Mouse (Mus musculus) Patski (cell line): Measurements from ENCODE around the gene 4632433K11Rik. TPM values are rescaled to one million over a fixed set of nuclear protein-coding genes. Genes with fewer than 3 reads are reported as not detected.

Experiments
- ATAC-seq: fragments of 100-300 bp; one replicate; pipeline ENCODE4 v1.8.0; 2021
- CTCF ChIA-PET: fragments of 350-600 bp; sonication (Branson Sonifier 250); formaldehyde crosslinking; loops from one replicate; lab custom pipeline; 2022; ENCODE audit warnings: inconsistent platforms; lab: Charles Lee
- POLR2A ChIA-PET: fragments of 350-600 bp; sonication (Branson Sonifier 250); formaldehyde crosslinking; loops from one replicate; lab custom pipeline; 2022; ENCODE audit warnings: antibody characterized with exemption, inconsistent platforms; lab: Charles Lee
- DNase-seq: peaks from one replicate; pipeline ENCODE4 v3.0.0-alpha.2; 2011; ENCODE audit warnings: low read depth, low spot score
- H3K27me3 ChIP-seq: fragments of 371-371 bp; one replicate; pipeline ENCODE4 v1.5.1; 2021
- CTCF ChIP-seq: fragments of 100-300 bp; IDR thresholded peaks from one replicate; pipeline ENCODE4 v1.5.1; 2021
- in situ Hi-C: fragments of 300-500 bp; cut with MboI; formaldehyde crosslinking; loops from 3 replicates; pipeline ENCODE4 v1.11.1; 2018; ENCODE audit warnings: low pct_unique_long_range_greater_than_20kb, mixed read lengths
- polyA plus RNA-seq: library from polyadenylated mRNA; unstranded; gene quantifications from one replicate; pipeline ENCODE4 v1.2.3, GENCODE M21; 2021

The 4632433K11Rik gene
- polyA plus RNA-seq, 1 experiment from 2014 or later, result not detected

DNA sequence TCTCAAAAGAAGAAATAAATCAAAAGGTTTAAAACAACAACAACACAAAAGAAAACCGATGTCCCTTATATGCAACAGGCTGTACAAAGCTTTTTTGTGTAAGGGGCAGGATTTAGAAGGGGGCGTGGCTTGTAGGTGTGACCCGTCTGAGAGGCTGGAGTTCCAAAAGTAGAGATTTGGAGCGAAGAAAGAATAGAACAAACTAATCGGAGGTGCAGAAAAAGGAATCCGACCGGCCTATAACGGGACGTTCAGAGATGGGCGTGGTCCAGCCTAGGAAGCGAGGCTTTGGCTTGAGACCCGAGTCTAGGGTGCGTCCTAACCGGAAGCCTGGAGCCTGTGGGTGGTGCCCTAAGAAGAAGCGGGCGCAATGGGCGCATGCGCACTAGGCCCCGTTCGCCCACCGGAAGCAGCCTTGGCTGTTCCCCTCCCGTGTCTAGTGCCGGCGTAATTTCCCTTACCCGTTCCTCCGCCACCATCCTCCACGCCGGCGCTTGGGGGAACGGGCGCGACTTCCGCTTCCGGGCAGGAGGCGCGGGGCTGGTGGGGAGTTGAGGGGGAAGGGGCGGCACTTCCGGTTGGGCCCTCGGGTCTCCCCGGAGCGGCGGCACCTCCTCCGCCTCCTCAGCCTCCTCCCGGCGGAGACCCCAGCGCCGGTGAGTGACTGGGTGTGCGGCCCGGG lies 13.8 kb upstream of the 4632433K11Rik start, which contains the start of the genes Zfp865 and Ccdc106:
Zfp865 (plus strand) TSS at position 377 of the 682 bp plus-strand sequence.
Ccdc106 (plus strand) TSS at position 554 of the 682 bp plus-strand sequence.
- DNase-seq, result peak; percentile 95
- ChIA-PET POLR2A (interaction anchor here (1.3 to 2.0 kb wide), 3 partner anchors 14 to 42 kb away, joined by 3 to 15 read pairs (median 4); partner anchors contain the start of genes 4632433K11Rik, U2af2 and Zfp784), CTCF (no interaction called here)
- peak; percentile 87 for ATAC-seq
- in situ Hi-C loops, result loop anchor here (5.0 kb wide), 1 partner anchor 42 kb away; the partner anchor contains the start of gene U2af2
- no peak for TF ChIP-seq CTCF
- no peaks in the 10 kb centered on the region for H3K27me3 ChIP-seq

DNA sequence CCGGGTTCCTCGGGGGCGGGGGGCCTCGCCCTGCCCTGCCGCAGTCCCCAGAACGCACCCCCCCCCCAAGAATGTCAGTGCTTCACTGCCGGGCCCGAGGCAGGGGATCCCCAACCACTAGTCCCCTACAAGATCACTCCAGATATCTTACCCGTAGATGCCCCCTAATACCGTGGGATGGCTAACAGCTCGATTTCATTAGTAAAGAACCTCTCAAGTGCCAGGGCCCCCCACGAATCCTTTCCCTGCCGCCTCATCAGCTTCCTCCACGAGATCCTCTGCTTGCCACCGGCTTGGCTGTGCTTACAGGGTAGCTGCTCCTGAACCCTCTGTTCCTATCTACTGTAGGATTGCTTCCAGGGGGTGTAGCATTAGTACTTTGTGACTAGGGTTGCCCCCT lies 13.2 kb upstream of the 4632433K11Rik start:
- DNase-seq (no peak), ATAC-seq (peak; percentile 15)
- in situ Hi-C loops, result no loop called here
- no peaks in the 10 kb centered on the region for H3K27me3 ChIP-seq
- ChIA-PET POLR2A (interaction anchor here (1.3 to 2.0 kb wide), 4 partner anchors 14 to 42 kb away, joined by 3 to 15 read pairs (median 4); partner anchors contain the start of genes 4632433K11Rik, U2af2 and Zfp784), CTCF (no interaction called here)
- no peak for TF ChIP-seq CTCF

- no peak for ATAC-seq
- in situ Hi-C loops, result no loop called here
- ChIA-PET CTCF (no interaction called here), POLR2A (interaction anchor here (1.3 to 1.7 kb wide), 3 partner anchors 13 to 24 kb away, joined by 3 to 15 read pairs (median 3); partner anchors contain the start of genes 4632433K11Rik and Zfp784)
- TF ChIP-seq CTCF, result no peak
- DNase-seq, result no peak
- H3K27me3 ChIP-seq, result no peaks in the 10 kb centered on the region
Observed at GRCm38 (mm10) chr7:5021197-5021596, 12.7 kb upstream of the 4632433K11Rik start.

DNA sequence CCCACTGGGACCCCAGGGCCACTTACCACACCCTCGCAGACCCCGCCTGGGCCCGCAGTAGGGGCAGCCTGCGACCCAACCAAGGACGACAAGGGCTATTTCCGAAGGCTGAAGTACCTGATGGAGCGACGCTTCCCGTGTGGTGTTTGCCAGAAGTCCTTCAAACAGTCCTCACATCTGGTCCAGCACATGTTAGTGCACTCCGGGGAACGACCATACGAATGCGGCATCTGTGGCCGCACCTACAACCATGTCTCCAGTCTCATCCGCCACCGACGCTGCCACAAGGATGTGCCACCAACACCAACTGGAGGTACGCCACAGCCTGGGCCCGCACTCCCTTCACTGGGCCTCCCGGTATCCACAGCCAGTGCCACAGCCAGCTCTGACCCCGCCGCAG lies 4.4 kb upstream of the 4632433K11Rik start:
- ChIA-PET POLR2A (no interaction called here), CTCF (no interaction called here)
- H3K27me3 ChIP-seq, result no peaks in the 10 kb centered on the region
- ATAC-seq (no peak), DNase-seq (no peak)
- TF ChIP-seq CTCF, result no peak
- in situ Hi-C loops, result no loop called here

GRCm38 (mm10) chr7:5029946-5030345 lies 4.0 kb upstream of the 4632433K11Rik start:
- POLR2A ChIA-PET, result no interaction called here
- no peaks in the 10 kb centered on the region for H3K27me3 ChIP-seq
- CTCF ChIA-PET, result no interaction called here
- TF ChIP-seq CTCF, result no peak
- no peak for ATAC-seq
- in situ Hi-C loops, result no loop called here
- DNase-seq, result no peak

- DNase-seq (no peak), ATAC-seq (no peak)
- ChIA-PET CTCF (no interaction called here), POLR2A (no interaction called here)
- in situ Hi-C loops, result no loop called here
- TF ChIP-seq CTCF, result no peak
- H3K27me3 ChIP-seq, result no peaks in the 10 kb centered on the region
Observed at GRCm38 (mm10) chr7:5030554-5031275, 3.2 kb upstream of the 4632433K11Rik start.

GRCm38 (mm10) chr7:5031496-5031895 lies 2.4 kb upstream of the 4632433K11Rik start:
- ATAC-seq (no peak), DNase-seq (no peak)
- no peaks in the 10 kb centered on the region for H3K27me3 ChIP-seq
- CTCF ChIA-PET, result no interaction called here
- TF ChIP-seq CTCF, result no peak
- POLR2A ChIA-PET, result no interaction called here
- in situ Hi-C loops, result no loop called here

DNA sequence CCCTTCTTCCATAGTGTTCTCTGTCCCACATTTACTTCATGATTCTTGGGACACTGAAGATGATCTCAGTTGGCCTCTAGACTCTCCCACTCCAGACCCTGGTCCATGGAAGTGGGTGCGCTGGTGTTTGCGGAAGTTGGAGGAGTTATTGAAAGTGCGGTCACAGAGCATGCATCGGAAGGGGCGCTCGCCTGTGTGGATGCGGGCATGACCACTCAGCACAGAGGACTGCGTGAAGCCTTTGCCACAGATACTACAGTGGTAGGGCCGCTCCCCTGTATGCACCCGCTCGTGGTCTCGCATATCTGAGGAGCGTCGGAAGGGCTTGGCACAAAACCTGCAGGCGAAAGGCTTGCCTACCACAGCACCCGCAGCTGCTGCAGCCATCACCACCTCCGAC lies 1.7 kb downstream of the 4632433K11Rik start:
- ATAC-seq (no peak), DNase-seq (no peak)
- in situ Hi-C loops, result no loop called here
- TF ChIP-seq CTCF, result no peak
- POLR2A ChIA-PET, result no interaction called here
- H3K27me3 ChIP-seq, result no peaks in the 10 kb centered on the region
- CTCF ChIA-PET, result no interaction called here

DNA sequence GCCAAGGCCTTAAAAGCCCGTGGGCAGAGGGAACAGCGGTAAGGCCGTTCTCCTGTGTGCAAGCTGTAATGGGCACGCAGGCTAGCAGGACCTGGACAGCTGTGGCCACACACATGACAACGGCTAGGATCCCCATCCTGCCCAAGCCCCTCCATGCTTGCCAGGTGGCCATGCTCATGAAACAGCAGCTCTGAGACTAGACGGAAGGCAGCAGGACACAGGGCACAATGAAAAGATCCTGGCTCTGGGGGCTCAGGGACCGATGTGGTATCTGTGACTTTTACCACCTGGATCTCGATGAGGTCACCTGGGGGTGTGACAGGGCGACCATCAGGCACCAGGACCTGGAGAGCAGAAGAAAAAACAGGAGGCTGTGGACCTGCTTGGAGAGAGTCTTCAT lies 2.2 kb downstream of the 4632433K11Rik start:
- DNase-seq (no peak), ATAC-seq (no peak)
- no peaks in the 10 kb centered on the region for H3K27me3 ChIP-seq
- ChIA-PET POLR2A (no interaction called here), CTCF (no interaction called here)
- in situ Hi-C loops, result no loop called here
- no peak for TF ChIP-seq CTCF

DNA sequence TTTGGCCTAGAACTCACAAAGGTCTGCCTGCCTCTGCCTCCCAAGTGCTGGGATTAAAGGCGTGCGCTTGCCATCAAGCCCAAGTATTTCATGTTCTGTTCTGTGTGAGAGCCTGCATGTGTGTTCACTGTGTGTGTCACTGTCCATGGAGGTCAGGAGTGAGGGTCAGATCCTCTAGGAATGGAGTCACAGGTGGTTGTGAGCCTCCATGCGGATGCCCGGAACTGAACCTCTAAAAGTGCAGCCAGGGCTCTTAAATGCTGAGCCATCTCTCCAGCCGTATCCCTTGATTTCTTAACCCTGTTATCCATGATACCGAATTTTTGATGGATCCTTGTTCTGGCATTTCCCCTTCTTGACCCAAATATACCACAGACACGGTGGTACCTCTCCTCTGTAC lies 3.1 kb downstream of the 4632433K11Rik start:
- no peak for ATAC-seq
- H3K27me3 ChIP-seq, result no peaks in the 10 kb centered on the region
- no peak for TF ChIP-seq CTCF
- ChIA-PET POLR2A (interaction anchor here (1.9 kb wide), 1 partner anchor 17 kb away, joined by 15 read pairs; the partner anchor contains the start of genes Ccdc106 and Zfp865), CTCF (no interaction called here)
- no peak for DNase-seq
- in situ Hi-C loops, result no loop called here
